Mouse (Mus musculus) heart, adult 8-10 months (tissue): ENCODE measurements around the gene Nek5. TPM values are rescaled to one million over a fixed set of nuclear protein-coding genes. Genes with fewer than 3 reads are reported as not detected.

ENCODE experiments used
- DNase-seq: peaks from one replicate; pipeline ENCODE4 v3.0.0; 2022; ENCODE audit warnings: low spot score
- total RNA-seq, 4 experiments: library from RNA; stranded (reverse); gene quantifications; 2 replicates each; pipeline ENCODE4 v1.2.4; 2022

The Nek5 gene
- total RNA-seq, 4 experiments from 2014 or later, result not detected

DNA sequence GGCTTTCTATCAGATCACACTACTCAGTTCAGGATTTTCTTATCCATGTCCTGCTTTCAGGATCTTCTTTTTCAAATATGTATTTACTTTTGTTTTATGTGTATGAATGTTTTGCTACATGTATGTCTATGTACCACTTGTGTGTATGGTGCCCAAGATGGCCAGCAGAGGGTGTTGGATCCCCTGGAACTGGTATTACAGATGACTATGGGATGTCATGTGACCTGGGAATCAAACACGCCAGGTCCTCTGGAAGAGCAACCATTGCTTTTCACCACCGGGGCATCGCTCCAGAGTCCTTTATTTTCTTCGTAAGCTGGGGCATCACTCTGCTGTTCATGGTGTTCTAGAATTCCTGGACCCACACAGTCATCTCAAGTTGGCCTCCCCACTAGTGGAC lies 35.6 kb downstream of the Nek5 start:
- no peak for DNase-seq

DNA sequence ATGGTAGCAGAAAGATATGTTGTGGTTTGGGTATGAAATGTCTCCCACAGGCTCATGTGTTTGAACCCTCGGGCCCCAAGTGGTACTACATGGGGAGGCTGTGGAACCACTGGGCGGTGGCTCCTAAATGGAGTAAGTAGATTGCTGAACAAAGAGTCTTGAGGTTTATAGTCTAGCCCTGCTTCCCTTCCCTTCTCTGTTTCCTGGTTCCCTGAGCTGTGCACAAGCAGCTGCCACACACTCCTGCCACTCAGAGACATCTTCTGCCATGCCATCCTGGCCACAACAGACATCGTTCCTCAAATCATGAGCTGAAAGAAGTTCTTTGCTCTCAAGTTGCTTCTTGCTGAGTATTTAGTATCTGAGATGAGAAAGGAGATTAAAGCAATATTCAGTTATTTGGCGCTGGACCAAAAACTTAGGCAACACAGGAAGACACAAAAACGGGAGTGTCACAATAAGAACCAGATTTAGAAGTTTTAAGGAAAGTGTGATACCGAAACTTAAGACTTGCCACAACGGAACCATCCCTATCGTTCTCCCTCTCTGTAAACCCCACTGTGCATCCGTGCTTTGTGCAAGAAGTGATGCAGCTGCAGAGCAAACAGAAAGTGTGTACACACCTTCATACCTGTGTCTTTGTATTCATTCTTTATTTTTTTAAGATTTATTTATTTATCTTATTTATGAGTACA lies 45.4 kb downstream of the Nek5 start:
- DNase-seq, result no peak

DNA sequence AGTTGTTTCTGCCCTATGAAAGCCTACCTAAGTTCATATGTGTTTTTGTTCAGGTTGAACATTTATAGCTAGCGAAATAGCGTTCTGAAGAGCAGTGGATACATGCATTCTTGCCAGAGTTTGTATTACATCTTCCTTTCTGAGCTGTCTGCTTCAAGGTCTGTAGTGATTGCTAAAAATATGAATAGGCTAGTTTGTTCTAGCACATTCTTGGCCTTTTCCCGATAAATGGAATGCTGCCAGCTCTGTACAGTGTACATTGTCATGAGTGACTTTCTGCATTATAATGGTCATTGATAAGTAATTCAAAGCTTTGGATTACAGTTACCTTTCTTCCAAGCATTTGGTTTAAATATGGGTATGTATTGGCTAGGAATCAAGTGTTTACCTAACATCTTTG lies 63.7 kb downstream of the Nek5 start:
- no peak for DNase-seq

DNA sequence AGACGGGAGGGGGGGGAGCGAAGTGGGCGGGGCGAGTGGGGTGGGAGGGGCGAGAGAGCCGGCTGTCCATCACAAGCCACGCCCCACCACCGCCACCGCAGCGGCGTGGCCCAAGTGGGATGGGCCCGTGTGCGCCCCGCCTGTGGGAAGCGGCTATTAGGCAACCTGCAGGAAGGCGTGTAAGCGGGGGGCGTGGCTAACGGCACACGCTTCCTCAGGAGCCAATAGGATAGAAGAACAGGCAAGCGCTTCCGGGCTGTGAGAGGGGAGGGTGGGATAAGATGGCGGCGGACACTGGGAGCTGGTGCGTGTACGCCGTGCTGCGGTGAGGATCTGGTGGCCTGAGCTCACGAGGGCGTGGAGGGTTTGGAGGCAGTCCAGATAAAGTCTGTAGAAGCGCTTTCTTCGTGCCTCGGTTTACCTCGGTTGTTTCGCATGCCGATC lies 64.4 kb downstream of the Nek5 start, which contains the start of gene Alg11:
Alg11 (plus strand) TSS at position 276 of the 444 bp plus-strand sequence.
- DNase-seq, result peak; percentile 95

DNA sequence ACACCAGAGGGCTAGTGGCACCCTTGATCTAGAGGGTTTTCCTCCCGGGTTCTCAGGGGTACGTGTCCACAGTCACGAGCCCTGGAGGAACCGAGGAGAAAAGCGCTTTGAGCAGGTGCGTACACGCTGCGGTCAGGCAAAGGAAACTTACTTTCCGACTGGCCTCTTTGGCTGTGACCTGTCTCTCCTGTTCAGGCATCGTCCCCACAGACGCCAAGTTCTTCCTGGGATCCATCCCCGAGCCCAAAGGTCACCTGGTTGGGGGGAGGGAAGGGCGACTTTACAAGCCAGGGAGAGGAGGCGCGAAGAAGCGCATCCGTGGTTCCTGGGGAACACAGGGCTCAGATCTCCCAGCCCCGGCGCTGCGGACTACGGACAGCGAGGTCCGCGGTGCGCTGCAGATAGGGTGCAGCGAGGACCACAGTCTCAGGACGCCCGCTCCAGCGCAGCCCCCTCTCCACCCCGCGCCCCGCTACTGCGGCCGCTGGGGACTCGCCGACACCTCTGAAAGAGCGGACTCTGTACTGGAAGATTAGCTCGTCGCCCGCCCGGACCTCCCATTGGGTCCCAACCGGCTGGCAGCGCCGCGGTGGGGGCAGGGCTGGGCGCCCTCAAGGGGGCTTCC lies 64.9 kb downstream of the Nek5 start, which contains the start of gene Atp7b:
Atp7b (minus strand) TSS at position 485 of the 625 bp plus-strand sequence.
- peak; percentile 19 for DNase-seq

DNA sequence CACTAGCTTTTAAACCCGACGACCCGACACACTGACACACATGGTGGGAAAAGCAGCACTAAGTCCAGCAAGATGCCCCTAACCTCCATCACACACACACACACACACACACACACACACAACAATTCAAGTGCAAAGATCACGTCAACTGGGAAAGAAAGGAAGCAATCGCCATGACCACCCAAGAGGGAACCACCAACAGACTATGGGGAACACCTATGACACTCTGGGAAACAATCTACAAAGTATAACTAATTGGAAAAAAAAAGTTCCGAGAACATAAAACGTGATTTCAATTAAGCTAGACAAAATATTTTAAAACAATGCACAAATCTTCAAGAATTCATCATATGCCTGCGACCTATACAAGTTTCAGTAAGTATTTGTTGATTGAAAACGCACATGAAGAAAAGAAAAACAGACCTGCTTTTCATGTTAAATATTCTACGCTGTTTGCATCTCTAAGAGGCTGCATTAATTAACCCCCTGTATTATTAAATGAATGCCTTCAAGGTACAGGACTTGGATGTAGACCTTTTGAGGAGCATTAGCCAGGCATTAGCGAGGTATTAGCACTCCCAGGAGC lies 65.6 kb downstream of the Nek5 start:
- DNase-seq, result no peak

DNA sequence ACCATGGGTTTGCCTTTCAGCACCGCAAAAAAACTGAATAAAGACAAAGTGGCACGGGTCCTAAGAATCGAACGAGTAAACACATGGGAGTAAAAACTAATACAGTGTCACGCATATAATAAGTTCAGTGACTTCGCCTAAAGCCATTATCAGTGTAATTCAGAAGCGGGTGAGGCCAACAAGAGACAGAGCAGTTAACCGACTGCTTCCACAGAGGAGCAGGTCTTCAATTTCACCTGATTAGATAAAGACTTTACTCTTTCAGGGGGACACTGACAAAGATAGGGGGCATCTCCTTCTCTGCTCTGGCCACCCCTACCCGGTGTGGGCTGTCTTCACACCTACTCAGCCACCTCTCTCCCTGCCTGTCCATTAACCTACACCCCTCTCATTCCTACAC lies 66.5 kb downstream of the Nek5 start:
- no peak for DNase-seq

DNA sequence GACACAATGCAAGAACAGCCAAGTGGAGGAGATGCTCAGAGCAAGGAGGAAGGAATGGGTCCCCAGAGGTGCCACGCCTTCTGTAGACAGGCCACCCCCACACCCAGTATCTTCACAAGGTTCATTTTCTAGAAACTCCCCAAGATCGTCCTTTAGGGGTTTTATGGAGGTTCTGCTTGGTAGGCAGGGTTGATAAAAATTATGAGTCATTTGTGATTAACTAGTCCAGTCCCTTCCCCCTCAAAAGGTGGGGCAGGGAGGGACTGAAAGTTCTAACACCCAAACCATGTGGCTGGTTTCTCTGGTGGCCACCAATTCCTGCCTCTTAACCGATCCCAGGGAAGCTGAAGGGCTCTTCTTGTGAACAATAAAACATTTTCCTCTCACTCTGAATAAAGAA lies 68.0 kb downstream of the Nek5 start:
- DNase-seq, result no peak

DNA sequence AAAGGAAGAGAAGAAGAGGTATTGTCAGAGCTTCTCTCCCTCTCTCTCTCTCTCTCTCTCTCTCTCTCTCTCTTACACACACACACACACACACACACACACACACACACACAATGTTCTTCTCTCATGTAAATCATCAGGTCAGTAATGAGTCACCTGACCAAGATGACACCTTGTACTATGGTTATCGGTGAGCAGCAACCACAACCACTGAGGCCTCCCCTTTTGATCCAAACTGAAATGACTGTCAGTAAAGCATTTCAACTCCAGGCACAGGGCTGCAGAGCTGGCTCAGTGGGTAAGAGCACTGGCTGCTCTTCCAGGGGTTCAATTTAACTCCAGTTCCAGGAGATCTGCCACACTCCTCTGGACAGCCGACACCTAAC lies 69.4 kb downstream of the Nek5 start:
- DNase-seq, result no peak

DNA sequence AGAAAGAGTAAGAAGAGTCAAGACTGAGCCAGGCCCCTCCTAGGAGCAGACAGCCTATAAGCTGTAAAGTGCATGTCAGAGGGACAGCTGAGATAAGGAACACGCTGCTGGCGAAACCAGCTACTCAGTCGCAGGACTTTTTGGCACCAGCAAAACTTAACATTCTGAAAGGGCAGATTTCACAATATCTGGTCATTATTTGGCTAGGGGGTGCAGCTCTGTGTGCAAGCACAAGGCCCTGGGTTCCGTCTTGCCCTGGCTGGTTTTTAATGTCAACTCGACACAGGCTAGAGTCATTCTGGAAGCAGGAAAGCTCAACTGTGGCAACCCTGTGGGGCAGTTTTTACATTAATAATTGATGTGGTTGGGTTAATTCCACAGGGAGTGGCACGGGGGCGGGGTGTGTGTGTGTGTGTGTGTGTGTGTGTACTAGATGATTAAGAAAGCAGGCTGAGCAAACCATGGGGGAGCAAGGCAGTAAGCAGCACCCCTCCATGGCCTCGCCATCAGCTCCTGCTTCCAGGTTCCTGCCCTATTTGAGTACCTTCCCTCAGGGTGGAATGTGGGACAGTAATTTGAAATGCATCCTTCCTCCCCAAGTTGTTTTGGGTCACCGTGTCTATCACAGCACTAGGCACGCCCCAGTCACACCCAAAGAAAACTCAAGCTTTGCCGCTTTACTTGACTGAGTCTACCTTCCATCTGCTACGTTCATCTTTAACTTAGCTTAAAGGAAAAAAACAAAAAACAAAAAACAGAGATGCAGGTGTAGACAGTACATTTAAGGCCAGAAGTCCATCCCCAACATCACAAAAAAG lies 70.0 kb downstream of the Nek5 start:
- no peak for DNase-seq

DNA sequence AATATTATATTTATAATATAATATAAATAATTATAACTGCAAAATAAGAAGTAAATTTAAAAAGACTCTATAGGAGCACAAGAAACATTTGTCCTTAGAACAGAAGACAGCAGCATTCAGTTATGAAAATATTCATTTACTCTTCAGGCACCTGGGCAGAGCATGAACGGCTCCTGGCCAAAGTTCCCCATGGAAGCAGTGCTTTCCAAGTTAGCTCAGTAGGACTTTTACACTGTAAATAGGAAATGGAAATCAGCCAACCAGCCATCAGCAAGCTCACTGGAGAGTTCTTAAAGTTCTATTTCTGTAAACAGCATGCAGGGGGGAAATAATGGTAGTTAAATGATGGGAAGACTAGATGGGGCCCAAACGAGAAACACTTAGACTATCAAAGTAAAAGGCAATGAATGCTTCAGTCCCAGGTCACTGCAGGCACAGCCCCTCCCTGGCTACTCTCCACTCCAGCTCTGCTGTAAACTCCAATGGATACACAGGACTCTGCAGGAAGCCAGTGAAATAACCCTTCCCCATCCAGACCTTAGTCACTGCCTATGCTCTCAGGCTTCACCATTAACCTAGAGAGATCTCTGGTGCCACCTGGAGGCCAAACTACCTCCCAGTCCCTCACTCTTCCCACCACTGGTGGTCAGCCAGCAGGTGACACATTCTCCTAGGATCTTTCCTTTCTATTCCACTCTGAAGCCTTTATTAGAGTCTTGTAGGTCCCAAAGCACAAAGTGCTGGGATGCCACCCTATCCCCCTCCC lies 77.0 kb downstream of the Nek5 start:
- no peak for DNase-seq

DNA sequence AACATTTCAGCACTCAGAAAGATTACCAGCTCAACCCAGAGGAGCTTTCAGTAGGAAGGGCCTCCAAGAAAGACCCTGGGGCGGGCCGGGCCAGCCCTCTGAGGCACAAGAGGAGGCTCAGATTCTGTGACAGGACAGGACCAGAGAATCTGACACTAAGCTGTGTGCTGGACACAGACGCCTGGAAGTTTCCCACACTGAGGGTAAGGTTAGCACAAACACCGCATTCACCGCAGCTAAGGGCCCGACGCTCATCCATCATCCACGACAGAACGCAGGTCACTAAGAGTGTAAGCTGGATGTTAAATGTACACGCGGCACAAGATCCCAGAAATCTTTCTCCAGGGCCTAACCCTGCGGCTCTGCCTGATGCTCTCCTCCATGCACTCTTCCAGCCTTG lies 81.1 kb downstream of the Nek5 start:
- no peak for DNase-seq

DNA sequence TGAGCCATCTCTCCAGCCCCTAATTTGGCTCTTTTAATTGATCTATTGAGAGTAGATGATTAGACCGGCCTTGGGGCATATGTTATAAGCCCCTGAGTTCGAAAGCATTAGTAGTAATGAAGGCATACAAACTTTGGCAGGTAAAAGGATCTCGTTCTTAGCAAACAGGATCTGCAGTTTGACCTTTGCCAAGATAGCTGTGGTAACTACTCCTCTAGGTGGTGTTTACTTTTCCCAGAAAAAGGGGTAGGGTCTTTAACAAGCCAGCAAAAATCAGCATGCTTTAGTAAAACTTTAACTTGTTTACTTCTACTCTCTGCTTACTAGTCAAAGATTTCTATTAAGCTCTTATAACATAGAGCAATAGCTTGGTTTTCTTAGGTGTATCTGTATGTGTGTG lies 82.3 kb downstream of the Nek5 start:
- DNase-seq, result no peak

DNA sequence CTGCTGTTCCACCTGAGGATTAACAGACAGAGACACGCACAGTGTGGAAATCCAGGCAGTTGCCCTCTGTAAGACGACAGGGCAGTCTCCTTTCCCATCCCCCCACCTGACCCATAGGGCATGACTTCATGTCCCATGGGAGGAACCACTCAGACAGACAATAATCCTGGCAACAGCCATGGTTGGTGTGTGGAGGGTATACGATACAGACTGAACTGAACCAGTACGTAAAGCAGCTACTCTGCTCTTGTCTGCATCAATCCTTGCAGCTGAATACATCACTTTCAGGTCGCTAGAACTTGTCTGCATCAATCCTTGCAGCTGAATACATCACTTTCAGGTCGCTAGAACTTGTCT lies 84.7 kb downstream of the Nek5 start:
- no peak for DNase-seq

DNA sequence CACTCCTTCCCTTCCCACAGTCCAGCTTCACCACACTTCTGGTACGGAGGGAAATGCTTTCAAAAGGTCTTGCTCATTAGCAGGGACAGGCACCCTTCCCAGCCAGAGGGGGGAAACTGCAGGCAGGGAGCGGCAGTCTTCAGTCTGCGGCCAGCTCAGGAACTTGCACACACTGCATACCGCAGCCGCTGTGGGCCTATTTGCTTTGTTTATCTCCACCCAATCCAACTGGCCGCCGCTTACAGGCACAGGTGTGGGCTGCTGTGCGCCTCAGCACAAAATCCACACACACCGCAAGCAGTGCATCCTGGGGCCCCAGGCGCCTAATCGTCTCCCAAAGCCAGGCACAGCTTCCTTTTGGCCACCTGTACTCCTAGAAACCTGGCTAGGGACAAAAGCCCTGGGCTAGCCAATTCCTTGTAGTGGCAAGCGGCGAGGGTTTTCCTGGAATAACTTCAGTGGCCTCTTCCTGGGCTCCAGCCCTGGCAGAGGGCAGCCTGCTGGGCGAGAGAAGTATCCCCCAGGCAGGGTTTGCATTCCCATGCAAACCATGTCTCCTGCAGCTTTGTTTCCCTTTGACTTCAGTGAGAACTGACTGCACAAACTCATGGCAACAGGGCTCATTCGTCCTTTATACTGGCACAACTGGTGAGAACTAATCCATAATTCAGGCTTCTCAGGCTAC lies 85.2 kb downstream of the Nek5 start:
- no peak for DNase-seq

DNA sequence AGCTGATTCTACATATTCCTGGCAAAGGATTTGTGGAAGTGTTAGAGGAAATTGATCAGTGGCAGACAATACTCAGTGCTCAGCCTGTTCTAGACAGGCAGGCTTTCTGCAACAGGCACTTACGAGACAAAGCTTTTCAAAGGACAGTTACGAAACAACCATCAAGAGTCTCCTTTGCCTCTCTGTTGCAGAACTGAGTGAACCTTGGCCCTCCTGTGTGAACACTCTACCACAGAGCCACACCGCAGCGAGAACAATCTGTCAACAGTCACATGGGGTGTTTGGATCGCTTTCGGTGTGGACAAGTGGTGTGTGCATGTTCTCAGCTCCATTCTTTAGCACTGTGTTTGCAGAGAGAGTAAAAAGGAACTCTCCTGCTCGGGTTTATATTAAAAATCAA lies 87.8 kb downstream of the Nek5 start:
- no peak for DNase-seq

DNA sequence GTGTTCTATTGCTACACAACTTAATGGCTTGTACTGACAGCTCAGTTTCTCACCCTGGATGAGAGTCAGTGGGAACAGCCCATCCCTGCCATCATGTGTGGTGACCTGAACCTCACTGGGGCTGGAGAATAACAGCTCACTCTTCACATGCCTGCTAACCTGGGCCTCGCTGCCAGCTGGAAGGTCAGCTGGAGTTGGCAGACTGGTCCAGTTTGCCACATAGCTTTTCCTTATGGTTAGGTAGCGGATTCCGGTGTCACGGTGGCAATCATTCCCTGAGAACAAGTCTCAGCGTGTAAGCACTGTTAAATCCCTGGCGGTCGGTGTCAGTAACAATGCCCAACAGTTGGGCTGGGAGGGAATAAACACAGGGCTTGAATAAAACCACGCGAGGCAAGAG lies 88.7 kb downstream of the Nek5 start:
- DNase-seq, result no peak

DNA sequence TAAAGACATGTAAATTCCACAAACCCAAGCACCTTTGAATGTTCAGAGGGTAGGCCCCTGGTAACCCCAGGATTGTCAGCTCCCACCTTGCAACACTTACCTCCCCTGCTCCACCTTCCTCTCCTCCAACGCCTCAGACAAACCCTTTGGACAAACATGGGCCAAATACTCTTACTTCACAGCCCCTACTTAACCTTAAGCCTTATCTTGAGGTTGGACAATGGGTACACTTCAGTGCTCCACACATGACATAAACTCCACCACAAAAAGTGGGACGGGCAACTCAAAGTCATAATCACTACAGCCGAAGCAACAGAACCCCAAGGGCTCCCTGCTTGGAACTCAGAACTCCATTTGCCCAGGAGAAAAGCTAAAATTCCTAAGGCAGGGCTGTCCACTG lies 93.9 kb downstream of the Nek5 start:
- DNase-seq, result no peak

DNA sequence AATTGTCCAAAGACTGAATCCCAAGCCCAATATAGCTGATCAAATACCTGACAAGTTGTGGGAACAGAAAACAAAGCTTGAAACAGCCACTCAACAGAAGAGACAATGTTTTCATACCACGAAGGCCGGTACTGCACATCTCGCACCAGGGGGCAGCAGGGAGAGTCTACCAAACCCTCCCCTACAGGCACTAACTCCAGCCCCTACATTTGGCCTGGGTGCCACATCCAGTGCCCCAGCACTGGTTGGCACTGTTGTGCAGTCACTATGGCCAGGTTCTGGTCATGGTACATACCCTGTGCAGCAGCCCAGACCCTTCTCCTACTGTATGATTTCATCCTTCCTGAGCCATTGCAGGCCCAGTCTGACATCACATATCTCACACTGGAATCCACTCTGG lies 95.9 kb downstream of the Nek5 start:
- no peak for DNase-seq

DNA sequence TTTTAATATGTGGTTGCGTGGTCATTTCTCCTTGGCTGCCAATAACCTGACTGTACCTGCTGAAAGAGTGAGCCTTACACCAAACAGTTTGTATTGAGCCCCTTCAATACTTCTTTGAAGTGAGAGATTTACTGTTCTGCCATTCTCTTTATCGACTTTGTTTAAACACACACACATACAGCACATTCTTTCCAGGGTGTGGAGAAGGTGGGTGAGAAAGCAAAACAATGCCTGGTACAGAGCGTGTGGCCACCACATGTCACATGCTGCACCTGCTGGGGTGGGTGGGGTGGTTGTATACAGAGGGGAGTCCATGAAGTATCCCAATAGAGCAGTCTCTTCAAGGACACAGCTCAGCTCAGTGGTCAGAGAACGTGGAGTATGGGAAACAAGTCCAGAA lies 99.6 kb downstream of the Nek5 start:
- no peak for DNase-seq
